Mouse (Mus musculus) stomach, postnatal 0 days (tissue): ENCODE data around the gene Ralb.

Experiments used
- CTCF ChIP-seq: IDR thresholded peaks from 2 replicates; pipeline ENCODE4 v1.5.1; 2016; ENCODE audit warnings: antibody characterized with exemption, low read depth, mild to moderate bottlenecking, moderate library complexity
- EP300 ChIP-seq: optimal IDR thresholded peaks from 2 replicates; pipeline ENCODE3; 2016; ENCODE audit warnings: antibody characterized with exemption

DNA sequence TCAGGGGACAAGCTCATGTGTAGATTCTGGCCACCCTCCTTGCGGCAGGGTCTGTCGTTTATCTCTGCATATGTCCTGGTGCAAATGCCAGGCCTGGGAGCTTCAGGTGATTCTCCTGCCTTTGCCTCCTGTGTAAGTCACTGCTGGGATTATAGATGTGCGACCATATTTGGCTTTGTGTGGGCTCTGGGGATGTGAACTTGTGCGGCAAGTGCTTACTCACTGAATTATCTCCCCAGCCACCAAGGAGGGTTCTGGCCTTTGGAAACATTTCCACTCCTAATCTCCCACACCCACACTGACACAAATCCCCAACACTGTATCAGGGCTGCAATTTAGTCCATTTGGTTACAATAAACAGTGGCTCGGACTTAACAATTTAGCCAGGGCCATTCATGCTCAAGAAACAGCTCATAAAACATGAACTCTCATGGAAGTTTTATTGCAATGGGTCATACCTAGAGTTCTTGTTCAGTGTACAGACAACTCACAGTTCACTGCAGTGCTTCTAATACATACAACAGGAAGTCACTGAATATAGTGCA lies 40.1 kb upstream of the Ralb start:
- TF ChIP-seq CTCF (no peak), EP300 (no peak)
